10 mouse cellular contexts compared by ENCODE assay signal in the genomic region with DNA sequence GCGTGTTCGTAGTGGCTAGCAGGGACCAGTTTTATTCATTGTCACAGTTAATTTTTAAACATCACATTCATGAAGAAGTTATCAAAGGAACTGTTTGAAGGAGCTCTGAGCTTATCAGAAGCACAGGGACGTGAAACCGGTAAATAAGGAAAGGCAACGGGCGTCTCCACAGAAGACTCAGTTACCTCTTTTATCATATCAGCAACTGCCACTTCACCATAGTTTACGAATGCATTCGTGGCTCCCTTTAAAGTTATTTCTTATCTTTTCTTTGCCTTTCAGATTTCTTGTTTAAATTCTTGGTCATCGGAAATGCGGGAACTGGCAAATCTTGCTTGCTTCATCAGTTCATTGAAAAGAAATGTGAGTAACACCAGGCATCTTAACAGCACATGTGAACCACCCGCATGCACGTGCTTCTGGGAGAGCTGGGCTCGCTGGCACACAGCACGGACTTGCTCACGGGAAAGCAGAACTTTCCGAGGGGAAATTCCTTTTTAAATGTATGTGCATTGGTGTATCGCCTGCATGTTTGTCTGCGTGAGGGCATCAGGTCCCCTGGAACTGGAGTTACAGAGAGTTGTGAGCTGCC.
"Had no signal": no experiment of that assay in that cellular context is flagged by ENCODE, and none has a peak within 500 bp of the region (broad histone marks: within the 10 kb centered on the region; RNA-seq: fewer than 3 reads in every experiment).

No protein-coding gene starts in this region.

- H3K9me3 ChIP-seq: lung, embryonic 15.5 days; midbrain, embryonic 13.5 days had no signal

- H3K4me1 ChIP-seq: limb, embryonic 12.5 days; lung, embryonic 15.5 days; midbrain, embryonic 13.5 days had no signal

- DNase-seq: kidney, adult 8-10 months; kidney, postnatal 25 days; lung, postnatal 14 days; thymus, adult 2 months; thymus, postnatal 36 days had no signal

- H3K4me3 ChIP-seq: limb, embryonic 12.5 days; lung, embryonic 15.5 days; midbrain, embryonic 13.5 days had no signal

- H3K4me2 ChIP-seq: limb, embryonic 12.5 days; lung, embryonic 15.5 days; midbrain, embryonic 13.5 days had no signal

- H3K27me3 ChIP-seq: limb, embryonic 12.5 days; lung, embryonic 15.5 days; midbrain, embryonic 13.5 days had no signal

- ATAC-seq: intestine, postnatal 0 days; midbrain, embryonic 13.5 days had no signal

- H3K9ac ChIP-seq: limb, embryonic 12.5 days; lung, embryonic 15.5 days; midbrain, embryonic 13.5 days had no signal

- H3K27ac ChIP-seq: limb, embryonic 12.5 days; lung, embryonic 15.5 days; macrophage; midbrain, embryonic 13.5 days had no signal
